Mouse (Mus musculus) ovary, adult 2 months (tissue): ENCODE results near the gene Gm11568. TPM values are rescaled to one million over a fixed set of nuclear protein-coding genes. Genes with fewer than 3 reads are reported as not detected.

ENCODE experiments used
- polyA plus RNA-seq: library from polyadenylated mRNA; depleted of rRNA; stranded (reverse); fragments of >200 nt; gene quantifications from 2 replicates; pipeline ENCODE4 v1.2.3, GENCODE M21; 2012; rRNA removed

The Gm11568 gene
- not detected in 2 replicates for polyA plus RNA-seq

GRCm38 (mm10) chr11:99857617-99858016, at the start of gene Gm11568:
Gene Gm11568 (plus strand): TSS chr11:99857917.

DNA sequence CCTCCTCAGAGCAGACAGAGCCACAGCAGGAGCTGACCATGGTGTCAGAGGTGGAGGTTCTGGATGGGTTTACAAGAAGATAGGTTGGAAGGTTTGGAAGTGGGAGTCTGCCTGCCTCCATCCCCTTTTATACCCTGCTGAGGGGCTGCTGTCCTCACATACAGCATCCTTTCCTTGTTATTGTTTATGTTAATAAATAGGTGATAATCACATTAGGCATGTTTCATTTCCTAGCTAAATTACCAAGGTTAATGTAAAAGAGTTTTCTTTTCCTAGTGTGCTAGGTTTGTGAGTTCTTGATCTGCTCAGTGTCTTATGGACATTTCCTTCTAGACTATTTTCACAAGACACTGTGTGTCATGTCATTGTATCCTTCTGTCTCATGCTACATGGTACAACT, 47.9 kb upstream of the Gm11568 start, which contains the start of gene Krtap4-13:
Krtap4-13 (minus strand) TSS at position 101 of the 400 bp plus-strand sequence.

GRCm38 (mm10) chr11:99815566-99815965, 42.2 kb upstream of the Gm11568 start, which contains the start of gene Gm11564:
Gene Gm11564 (minus strand): TSS chr11:99815666.

GRCm38 (mm10) chr11:99837966-99838365, 19.8 kb upstream of the Gm11568 start, which contains the start of gene 2300003K06Rik:
Gene 2300003K06Rik (minus strand): TSS chr11:99838066.

GRCm38 (mm10) chr11:99851508-99851907, 6.2 kb upstream of the Gm11568 start, which contains the start of gene Krtap4-16:
Gene Krtap4-16 (minus strand): TSS chr11:99851608.

GRCm38 (mm10) chr11:99864176-99864575, 6.5 kb downstream of the Gm11568 start, which contains the start of gene Gm11559:
Gene Gm11559 (plus strand): TSS chr11:99864476.

GRCm38 (mm10) chr11:99873089-99873488, 15.4 kb downstream of the Gm11568 start, which contains the start of gene Krtap9-1:
Gene Krtap9-1 (plus strand): TSS chr11:99873389.

DNA sequence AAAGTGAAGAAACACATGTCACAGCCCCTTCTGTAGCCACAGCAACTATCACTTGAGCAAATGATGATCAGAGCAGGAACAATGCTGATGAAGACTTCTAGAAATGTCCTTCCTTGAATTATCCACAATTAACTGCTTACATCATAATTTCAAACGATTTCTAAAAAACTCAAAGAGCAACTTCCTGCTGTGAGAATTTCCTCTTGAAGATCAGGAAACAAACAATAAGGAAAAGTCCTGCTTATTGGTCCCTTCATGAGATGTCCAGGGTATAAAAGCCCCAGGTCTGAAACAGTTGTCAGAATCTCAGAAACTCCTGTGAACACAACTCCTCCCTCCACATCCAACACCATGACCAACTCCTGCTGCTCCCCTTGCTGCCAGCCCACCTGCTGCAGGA, 21.2 kb downstream of the Gm11568 start, which contains the start of gene Gm11567:
Gm11567 (plus strand) TSS at position 301 of the 400 bp plus-strand sequence.

DNA sequence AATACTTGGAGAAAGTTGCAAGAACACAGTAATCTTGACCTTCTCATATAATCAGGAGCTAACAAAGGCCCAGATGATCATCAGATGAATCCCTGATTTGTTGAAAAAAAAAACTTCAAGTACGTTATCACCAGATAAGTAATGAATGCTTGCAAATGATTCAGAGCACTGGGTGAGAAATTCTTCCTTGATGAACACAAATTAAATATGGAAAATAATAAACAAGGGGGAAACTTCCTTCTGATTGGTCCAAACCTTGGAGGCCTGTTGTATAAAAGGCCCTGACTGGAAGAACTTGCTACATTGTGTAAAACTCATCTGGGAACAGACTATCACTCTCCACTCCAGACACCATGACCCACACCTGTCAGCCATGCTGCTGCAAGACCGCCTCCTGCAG, 49.9 kb downstream of the Gm11568 start, which contains the start of gene Krtap31-1:
Krtap31-1 (plus strand) TSS at position 301 of the 400 bp plus-strand sequence.

Other genes with a start within 250 kb of the Gm11568 start
- gene Gm11937, start 247.7 kb upstream of the Gm11568 start, polyA plus RNA-seq: not detected in 2 replicates
- gene Krtap2-4, start 243.1 kb upstream of the Gm11568 start, polyA plus RNA-seq: not detected in 2 replicates
- 0.18 and 0.21 TPM in 2 replicates for gene Gm11562, start 237.5 kb upstream of the Gm11568 start, polyA plus RNA-seq
- not detected in 2 replicates for gene Krtap4-1, start 229.7 kb upstream of the Gm11568 start, polyA plus RNA-seq
- not detected in 2 replicates for gene Krtap4-2, start 222.8 kb upstream of the Gm11568 start, polyA plus RNA-seq
- gene Krtap4-7, start 213.8 kb upstream of the Gm11568 start, polyA plus RNA-seq: not detected in 2 replicates
- gene Gm11555, start 207.7 kb upstream of the Gm11568 start, polyA plus RNA-seq: not detected in 2 replicates
- not detected in 2 replicates for gene Gm11563, start 199.0 kb upstream of the Gm11568 start, polyA plus RNA-seq
- gene Krtap4-6, start 192.0 kb upstream of the Gm11568 start, polyA plus RNA-seq: 0.18 and 0.26 TPM in 2 replicates
- not detected in 2 replicates for gene Gm14190, start 167.2 kb upstream of the Gm11568 start, polyA plus RNA-seq
- gene Gm14180, start 123.6 kb upstream of the Gm11568 start, polyA plus RNA-seq: not detected in 2 replicates
- not detected in 2 replicates for gene Gm11595, start 85.0 kb upstream of the Gm11568 start, polyA plus RNA-seq
- not detected in 2 replicates for gene Krtap4-8, start 77.2 kb upstream of the Gm11568 start, polyA plus RNA-seq
- gene Krtap4-9, start 72.7 kb upstream of the Gm11568 start, polyA plus RNA-seq: not detected in 2 replicates
- not detected in 2 replicates for gene Gm11596, start 64.5 kb upstream of the Gm11568 start, polyA plus RNA-seq
- gene Gm11569, start 59.0 kb upstream of the Gm11568 start, polyA plus RNA-seq: not detected in 2 replicates
- gene Gm11554, start 53.5 kb upstream of the Gm11568 start, polyA plus RNA-seq: not detected in 2 replicates
- not detected in 2 replicates for gene Krtap4-13, start 48.0 kb upstream of the Gm11568 start, polyA plus RNA-seq
- gene Gm11564, start 42.3 kb upstream of the Gm11568 start, polyA plus RNA-seq: not detected in 2 replicates
- gene 2300003K06Rik, start 19.9 kb upstream of the Gm11568 start, polyA plus RNA-seq: not detected in 2 replicates
- not detected in 2 replicates for gene Krtap4-16, start 6.3 kb upstream of the Gm11568 start, polyA plus RNA-seq
- not detected in 2 replicates for gene Gm11559, start 6.6 kb downstream of the Gm11568 start, polyA plus RNA-seq
- gene Krtap9-1, start 15.5 kb downstream of the Gm11568 start, polyA plus RNA-seq: not detected in 2 replicates
- gene Gm11567, start 21.3 kb downstream of the Gm11568 start, polyA plus RNA-seq: not detected in 2 replicates
- gene Krtap31-1, start 50.0 kb downstream of the Gm11568 start, polyA plus RNA-seq: not detected in 2 replicates
- gene Gm11565, start 56.8 kb downstream of the Gm11568 start, polyA plus RNA-seq: not detected in 2 replicates
- gene Krtap31-2, start 78.4 kb downstream of the Gm11568 start, polyA plus RNA-seq: not detected in 2 replicates
- not detected in 2 replicates for gene Krtap9-5, start 90.6 kb downstream of the Gm11568 start, polyA plus RNA-seq
- gene Krtap29-1, start 121.1 kb downstream of the Gm11568 start, polyA plus RNA-seq: not detected in 2 replicates
- not detected in 2 replicates for gene Krtap16-1, start 128.7 kb downstream of the Gm11568 start, polyA plus RNA-seq
- 0.23 TPM in 1 of 2 replicates, not detected in the other for gene Krtap17-1, start 136.1 kb downstream of the Gm11568 start, polyA plus RNA-seq
- gene Krt33a, start 158.3 kb downstream of the Gm11568 start, polyA plus RNA-seq: not detected in 2 replicates
- gene Krt33b, start 172.0 kb downstream of the Gm11568 start, polyA plus RNA-seq: not detected in 2 replicates
- gene Krt34, start 183.6 kb downstream of the Gm11568 start, polyA plus RNA-seq: not detected in 2 replicates
- not detected in 2 replicates for gene Krt31, start 192.6 kb downstream of the Gm11568 start, polyA plus RNA-seq
- gene Krt32, start 230.3 kb downstream of the Gm11568 start, polyA plus RNA-seq: not detected in 2 replicates
- gene Krt35, start 238.3 kb downstream of the Gm11568 start, polyA plus RNA-seq: 0.07 TPM in 1 of 2 replicates, not detected in the other
- gene Krt36, start 247.7 kb downstream of the Gm11568 start, polyA plus RNA-seq: 0.52 and 1.2 TPM in 2 replicates